Mouse (Mus musculus): ENCODE data around the gene Gm21761. TPM values are rescaled to one million over a fixed set of nuclear protein-coding genes. Genes with fewer than 3 reads are reported as not detected.
A peak's percentile ranks its signal among the peaks of the same experiment; 100 is the strongest.
"Not testable (repeated sequence)": the region's sequence is repeated elsewhere in the genome, so short reads cannot be mapped to it uniquely, and the experiment has no call there.

Gene Gm21761
- polyA plus RNA-seq, 1 experiment from 2014 or later: not detected

GRCm38 (mm10) chr13:119924597-119925340 lies 4.3 kb downstream of the Gm21761 start:
- H3K27me3 ChIP-seq (ENCODE audit: control insufficient read depth, insufficient read depth, low read length); H3K9me3 ChIP-seq (ENCODE audit: control insufficient read depth, low read length); H3K27ac ChIP-seq (ENCODE audit: low read depth, low read length); H3K36me3 ChIP-seq (ENCODE audit: control insufficient read depth, insufficient read depth, low read length); H3K4me1 ChIP-seq (ENCODE audit: control insufficient read depth, insufficient read depth, low read length); DNase-seq (ENCODE audit: low spot score, missing footprints); ATAC-seq (ENCODE audit: low FRiP score); H3K9ac ChIP-seq (ENCODE audit: low read length); H3K4me2 ChIP-seq; H3K4me3 ChIP-seq (ENCODE audit: low read depth, low read length): not testable (repeated sequence)
- 82% methylated on average over 2 of the region's 3 CpGs for WGBS

- not testable (repeated sequence) for H3K4me2 ChIP-seq; H3K27me3 ChIP-seq (ENCODE audit: control insufficient read depth, insufficient read depth, low read length); H3K36me3 ChIP-seq (ENCODE audit: control insufficient read depth, insufficient read depth, low read length); H3K9ac ChIP-seq (ENCODE audit: low read length); H3K27ac ChIP-seq (ENCODE audit: low read depth, low read length); H3K4me3 ChIP-seq (ENCODE audit: low read depth, low read length); ATAC-seq (ENCODE audit: low FRiP score); H3K4me1 ChIP-seq (ENCODE audit: control insufficient read depth, insufficient read depth, low read length); H3K9me3 ChIP-seq (ENCODE audit: control insufficient read depth, low read length); DNase-seq (ENCODE audit: low spot score, missing footprints)
- WGBS: 89% methylated on average over 4 of the region's 5 CpGs
Observed at GRCm38 (mm10) chr13:119916966-119917722, 11.9 kb downstream of the Gm21761 start.

- WGBS: 77% methylated on average over 2 of the region's 2 CpGs
- H3K9me3 ChIP-seq (ENCODE audit: control insufficient read depth, low read length); H3K4me2 ChIP-seq; H3K4me1 ChIP-seq (ENCODE audit: control insufficient read depth, insufficient read depth, low read length); H3K27ac ChIP-seq (ENCODE audit: low read depth, low read length); H3K36me3 ChIP-seq (ENCODE audit: control insufficient read depth, insufficient read depth, low read length); DNase-seq (ENCODE audit: low spot score, missing footprints); ATAC-seq (ENCODE audit: low FRiP score); H3K4me3 ChIP-seq (ENCODE audit: low read depth, low read length); H3K9ac ChIP-seq (ENCODE audit: low read length); H3K27me3 ChIP-seq (ENCODE audit: control insufficient read depth, insufficient read depth, low read length): not testable (repeated sequence)
Observed at GRCm38 (mm10) chr13:119916449-119916848, 12.6 kb downstream of the Gm21761 start.

- DNase-seq (ENCODE audit: low spot score, missing footprints): not testable (repeated sequence)
Observed at GRCm38 (mm10) chr13:119898549-119898948, 30.5 kb downstream of the Gm21761 start.

GRCm38 (mm10) chr13:119894685-119895084 lies 34.4 kb downstream of the Gm21761 start, which contains the start of gene Tcstv1:
Tcstv1 (minus strand) TSS chr13:119894785.
- not testable (repeated sequence) for H3K9ac ChIP-seq (ENCODE audit: low read length); H3K9me3 ChIP-seq (ENCODE audit: control insufficient read depth, low read length); DNase-seq (ENCODE audit: low spot score, missing footprints); H3K4me3 ChIP-seq (ENCODE audit: low read depth, low read length); H3K27ac ChIP-seq (ENCODE audit: low read depth, low read length); H3K36me3 ChIP-seq (ENCODE audit: control insufficient read depth, insufficient read depth, low read length); H3K4me2 ChIP-seq; ATAC-seq (ENCODE audit: low FRiP score); H3K27me3 ChIP-seq (ENCODE audit: control insufficient read depth, insufficient read depth, low read length); H3K4me1 ChIP-seq (ENCODE audit: control insufficient read depth, insufficient read depth, low read length)
- WGBS: 85% methylated on average over 3 of the region's 3 CpGs

More at GRCm38 (mm10) chr13:119898549-119898948, 30.5 kb downstream of the Gm21761 start:
- H3K4me3 ChIP-seq (ENCODE audit: low read depth, low read length); H3K9me3 ChIP-seq (ENCODE audit: control insufficient read depth, low read length); H3K4me2 ChIP-seq; ATAC-seq (ENCODE audit: low FRiP score); H3K36me3 ChIP-seq (ENCODE audit: control insufficient read depth, insufficient read depth, low read length); H3K27ac ChIP-seq (ENCODE audit: low read depth, low read length); H3K27me3 ChIP-seq (ENCODE audit: control insufficient read depth, insufficient read depth, low read length); H3K4me1 ChIP-seq (ENCODE audit: control insufficient read depth, insufficient read depth, low read length); H3K9ac ChIP-seq (ENCODE audit: low read length): not testable (repeated sequence)
- 66% methylated on average over 4 of the region's 5 CpGs for WGBS

GRCm38 (mm10) chr13:119886896-119887295 lies 42.2 kb downstream of the Gm21761 start:
- not testable (repeated sequence) for H3K4me2 ChIP-seq; H3K27me3 ChIP-seq (ENCODE audit: control insufficient read depth, insufficient read depth, low read length); H3K4me1 ChIP-seq (ENCODE audit: control insufficient read depth, insufficient read depth, low read length); H3K9me3 ChIP-seq (ENCODE audit: control insufficient read depth, low read length); H3K4me3 ChIP-seq (ENCODE audit: low read depth, low read length); H3K9ac ChIP-seq (ENCODE audit: low read length); ATAC-seq (ENCODE audit: low FRiP score); H3K36me3 ChIP-seq (ENCODE audit: control insufficient read depth, insufficient read depth, low read length); H3K27ac ChIP-seq (ENCODE audit: low read depth, low read length)
- DNase-seq (ENCODE audit: low spot score, missing footprints): peak; percentile 83
- WGBS: 34% methylated on average over 4 of the region's 4 CpGs

- not testable (repeated sequence) for H3K4me2 ChIP-seq; H3K27ac ChIP-seq (ENCODE audit: low read depth, low read length); H3K4me3 ChIP-seq (ENCODE audit: low read depth, low read length); H3K27me3 ChIP-seq (ENCODE audit: control insufficient read depth, insufficient read depth, low read length); H3K36me3 ChIP-seq (ENCODE audit: control insufficient read depth, insufficient read depth, low read length); H3K9ac ChIP-seq (ENCODE audit: low read length); DNase-seq (ENCODE audit: low spot score, missing footprints); H3K4me1 ChIP-seq (ENCODE audit: control insufficient read depth, insufficient read depth, low read length); ATAC-seq (ENCODE audit: low FRiP score); H3K9me3 ChIP-seq (ENCODE audit: control insufficient read depth, low read length)
- whole genome bisulfite sequencing: 79% methylated on average over 5 of the region's 7 CpGs
Observed at GRCm38 (mm10) chr13:119864395-119864999, 64.6 kb downstream of the Gm21761 start.

- not testable (repeated sequence) for H3K9me3 ChIP-seq (ENCODE audit: control insufficient read depth, low read length); H3K27me3 ChIP-seq (ENCODE audit: control insufficient read depth, insufficient read depth, low read length); H3K9ac ChIP-seq (ENCODE audit: low read length); ATAC-seq (ENCODE audit: low FRiP score); H3K4me1 ChIP-seq (ENCODE audit: control insufficient read depth, insufficient read depth, low read length); DNase-seq (ENCODE audit: low spot score, missing footprints); H3K4me2 ChIP-seq; H3K27ac ChIP-seq (ENCODE audit: low read depth, low read length); H3K36me3 ChIP-seq (ENCODE audit: control insufficient read depth, insufficient read depth, low read length); H3K4me3 ChIP-seq (ENCODE audit: low read depth, low read length)
- WGBS: no CpG with 5 or more reads among the region's 6 CpGs
Observed at GRCm38 (mm10) chr13:119862399-119862798, 66.7 kb downstream of the Gm21761 start.
